Mouse (Mus musculus) kidney, adult 2 months (tissue): ENCODE measurements at regions not wholly inside any gene's neighbourhood (a gene's known extent, or its start where the extent isn't known, plus 50 kb on each side); places are given as distances from the start of the nearest gene placed in this dataset.

Experiments
- DNase-seq: peaks from one replicate; pipeline ENCODE4 v3.0.0; 2021
- H3K27ac ChIP-seq: fragments of 200-500 bp; 2 replicates; pipeline ENCODE4 v1.5.1; 2012; ENCODE audit warnings: low read depth, low read length, control low read depth, inconsistent platforms; ENCODE audit not compliant: insufficient read depth
- H3K27me3 ChIP-seq: fragments of 200-500 bp; replicated peaks from 2 replicates; pipeline ENCODE4 v1.6.1; 2012; ENCODE audit warnings: mild to moderate bottlenecking, moderate library complexity, low read length, inconsistent platforms; ENCODE audit not compliant: control insufficient read depth, insufficient read depth
- H3K36me3 ChIP-seq: fragments of 200-500 bp; 2 replicates; pipeline ENCODE4 v1.6.1; 2012; ENCODE audit warnings: mild to moderate bottlenecking, moderate library complexity, low read length, inconsistent platforms; ENCODE audit not compliant: control insufficient read depth, insufficient read depth
- H3K4me1 ChIP-seq: fragments of 200-500 bp; 2 replicates; pipeline ENCODE4 v1.6.1; 2011; ENCODE audit warnings: low read length; ENCODE audit not compliant: control insufficient read depth, insufficient read depth
- H3K4me3 ChIP-seq: fragments of 200-500 bp; 2 replicates; pipeline ENCODE4 v1.5.1; 2011; ENCODE audit warnings: mild to moderate bottlenecking, low read depth, low read length, control low read depth; ENCODE audit not compliant: insufficient read depth
- CTCF ChIP-seq: fragments of 200-500 bp; conservative IDR thresholded peaks from 2 replicates; pipeline ENCODE4 v1.5.1; 2011; ENCODE audit warnings: low read depth, mild to moderate bottlenecking, control low read depth, low read length, moderate library complexity, mixed read lengths; ENCODE audit not compliant: insufficient read depth, insufficient read length
- POLR2A ChIP-seq: fragments of 200-500 bp; IDR thresholded peaks from one replicate; pipeline ENCODE4 v1.6.1; 2011; ENCODE audit warnings: low read depth, low read length, control low read depth
- WGBS: fragments of 180-500 bp; shearing (Covaris S2); methylation state at CpG from one replicate; pipeline ENCODE4 v1.1.7; 2018; 5-methylcytosine and 5-hydroxymethylcytosine counted together

DNA sequence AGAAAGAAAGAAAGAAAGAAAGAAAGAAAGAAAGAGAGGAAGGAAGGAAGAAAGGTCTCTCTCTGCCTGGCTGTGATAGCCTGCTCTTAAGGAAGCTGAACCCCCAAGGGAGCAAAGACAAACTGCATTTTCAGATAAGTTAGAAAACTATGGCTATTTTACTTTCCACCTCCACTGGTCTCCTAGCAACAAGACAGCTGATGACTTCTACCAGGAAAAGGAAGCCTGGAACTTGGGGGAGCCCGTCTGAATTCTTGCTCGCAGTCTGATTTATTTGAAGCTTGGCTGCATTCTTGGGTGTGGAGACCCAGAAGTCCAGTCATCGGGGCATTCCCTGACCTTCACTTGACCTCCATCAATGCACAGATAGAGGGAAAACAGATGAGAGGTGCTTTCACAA, 1406.1 kb upstream of the A1bg start:
- peak; percentile 16 for DNase-seq
- no peak for TF ChIP-seq POLR2A
- no peak for TF ChIP-seq CTCF
- WGBS = 15% methylated on average over 3 of the region's 3 CpGs

DNA sequence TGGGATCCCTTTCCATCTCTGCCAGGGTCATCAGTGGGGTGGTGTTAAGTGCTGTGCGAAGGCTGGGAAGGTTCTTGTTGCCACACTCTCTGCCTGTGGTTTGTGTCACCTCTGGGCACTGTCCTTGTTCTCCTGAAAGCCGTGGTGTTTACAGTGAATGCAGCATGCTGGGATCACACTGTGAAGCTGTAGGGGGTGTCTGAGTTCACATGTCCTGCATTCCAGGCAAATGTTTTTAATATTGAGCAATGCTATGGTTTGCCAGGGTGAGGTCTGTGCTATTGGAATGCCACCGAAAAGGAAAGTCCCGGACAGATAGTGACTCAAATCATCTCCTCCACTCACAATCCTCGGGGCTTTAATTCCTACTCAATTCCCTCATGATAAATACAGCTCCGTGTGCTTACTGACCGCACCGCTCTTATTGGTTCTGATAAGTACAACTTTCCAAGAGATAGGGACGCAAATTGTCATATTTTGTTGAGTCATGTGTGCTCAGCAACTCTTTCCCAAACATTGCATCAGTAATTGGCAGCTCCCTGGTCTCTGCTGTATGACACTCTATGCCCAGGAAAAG, 1405.6 kb upstream of the A1bg start:
- 42% methylated on average over 9 of the region's 9 CpGs for WGBS
- peaks cover 20% of the 10 kb centered on the region; the same call in 1 of the 2 replicates for H3K4me1 ChIP-seq
- no peak overlapping the region for H3K27ac ChIP-seq
- peak; percentile 40 for DNase-seq
- no peaks in the 10 kb centered on the region for H3K27me3 ChIP-seq
- H3K4me3 ChIP-seq = no peak overlapping the region
- no peaks in the 10 kb centered on the region for H3K36me3 ChIP-seq
- TF ChIP-seq POLR2A (no peak), CTCF (no peak; the same call in 1 of the 2 replicates)

More for the DNA sequence above, 1406.1 kb upstream of the A1bg start:
- Histone ChIP-seq H3K4me3 (no peak overlapping the region), H3K36me3 (no peaks in the 10 kb centered on the region), H3K27me3 (no peaks in the 10 kb centered on the region), H3K4me1 (peaks cover 20% of the 10 kb centered on the region; the same call in 1 of the 2 replicates), H3K27ac (no peak overlapping the region)

DNA sequence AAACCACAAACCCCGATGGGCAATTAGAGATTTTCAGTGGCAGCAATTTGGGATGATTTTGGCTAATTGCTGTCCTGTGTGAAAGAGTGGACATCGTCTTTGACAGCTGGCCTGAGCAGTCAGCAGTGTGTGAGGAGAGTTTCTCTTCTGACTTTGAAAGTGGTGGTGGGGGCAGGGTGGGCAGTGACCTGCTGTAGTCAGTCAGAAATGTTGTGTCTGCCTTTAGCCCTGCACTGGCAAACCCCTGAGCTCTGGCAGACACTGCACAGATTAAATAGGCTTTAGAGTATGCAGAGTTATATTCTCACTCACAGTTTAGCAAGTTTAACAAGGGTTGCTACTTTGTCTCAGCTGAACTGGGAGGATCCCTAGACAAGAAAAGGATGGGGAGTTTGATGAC, 1404.7 kb upstream of the A1bg start:
- Histone ChIP-seq H3K4me1 (peaks cover 19% of the 10 kb centered on the region; the same call in 1 of the 2 replicates), H3K27me3 (no peaks in the 10 kb centered on the region), H3K27ac (no peak overlapping the region), H3K4me3 (no peak overlapping the region), H3K36me3 (no peaks in the 10 kb centered on the region)
- TF ChIP-seq POLR2A (no peak), CTCF (no peak)
- DNase-seq = no peak
- 78% methylated on average over 2 of the region's 2 CpGs for WGBS

DNA sequence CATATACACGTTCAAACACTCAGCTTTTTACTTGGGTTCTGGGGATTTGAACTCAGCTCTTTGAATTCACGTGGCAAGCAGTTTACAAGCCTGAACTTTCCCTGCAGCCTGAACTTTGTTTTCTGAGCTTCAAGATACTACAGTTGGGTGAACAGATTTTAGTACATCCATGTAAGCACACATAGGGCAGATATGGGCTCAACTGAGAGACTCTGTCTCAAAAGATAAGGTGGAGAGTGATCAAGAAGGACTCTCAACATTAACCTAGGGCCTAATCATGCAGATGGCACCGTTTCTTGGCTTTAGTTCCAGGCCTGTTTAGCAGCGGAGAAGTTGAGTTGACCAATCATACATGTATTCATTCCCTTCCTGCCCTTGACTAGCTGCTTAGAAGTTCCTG, 1403.7 kb upstream of the A1bg start:
- H3K27me3 ChIP-seq = no peaks in the 10 kb centered on the region
- H3K4me1 ChIP-seq = peaks cover 16% of the 10 kb centered on the region; the same call in 1 of the 2 replicates
- DNase-seq = no peak
- H3K36me3 ChIP-seq = no peaks in the 10 kb centered on the region
- H3K4me3 ChIP-seq = no peak overlapping the region
- TF ChIP-seq CTCF = no peak
- no peak for TF ChIP-seq POLR2A
- WGBS = 96% methylated on average over 4 of the region's 4 CpGs
- no peak overlapping the region for H3K27ac ChIP-seq

DNA sequence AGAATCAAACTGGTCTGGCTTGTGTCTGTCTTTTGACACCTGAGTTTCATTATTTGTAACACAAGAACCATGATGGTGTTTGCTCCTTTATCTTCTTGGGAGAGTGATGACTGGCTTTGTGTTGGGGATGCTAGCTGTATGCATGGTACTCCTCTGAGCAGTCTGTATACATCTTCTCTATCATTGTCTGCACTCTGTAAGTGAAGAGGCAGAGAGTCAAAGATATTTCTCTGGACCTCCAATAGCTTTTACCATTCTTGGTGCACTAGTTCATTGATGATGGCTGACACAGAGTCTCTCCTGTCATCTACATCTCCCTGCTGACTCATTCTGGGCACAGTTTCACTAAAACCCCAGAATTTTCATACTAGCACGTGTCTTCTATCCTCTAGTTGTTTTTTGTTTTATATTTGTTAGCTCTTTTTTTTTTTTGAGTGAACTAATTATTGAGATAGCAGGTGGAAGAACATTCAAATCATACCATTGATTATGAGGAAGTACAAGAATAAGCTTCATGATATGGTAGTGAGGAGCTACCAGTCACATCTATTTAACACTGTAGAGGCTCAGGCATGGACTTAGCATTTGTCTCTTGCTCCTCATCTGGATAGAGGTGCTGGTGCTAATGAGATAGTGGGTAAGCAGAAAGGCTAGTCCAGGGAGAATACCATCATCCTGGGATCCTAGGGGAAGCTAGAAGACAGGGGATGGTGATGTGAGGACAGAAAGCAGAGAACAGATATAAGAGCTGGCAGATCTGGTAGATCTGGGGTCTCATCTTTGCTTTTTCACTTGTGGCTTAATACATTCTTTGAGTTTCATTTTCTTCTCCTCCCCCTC, 1402.9 kb upstream of the A1bg start:
- H3K36me3 ChIP-seq = no peaks in the 10 kb centered on the region
- H3K27ac ChIP-seq = no peak overlapping the region
- peaks cover 12% of the 10 kb centered on the region; the same call in 1 of the 2 replicates for H3K4me1 ChIP-seq
- no peak for DNase-seq
- H3K4me3 ChIP-seq = no peak overlapping the region
- 96% methylated on average over 1 of the region's 1 CpGs for WGBS
- TF ChIP-seq POLR2A (no peak), CTCF (no peak)
- no peaks in the 10 kb centered on the region for H3K27me3 ChIP-seq

DNA sequence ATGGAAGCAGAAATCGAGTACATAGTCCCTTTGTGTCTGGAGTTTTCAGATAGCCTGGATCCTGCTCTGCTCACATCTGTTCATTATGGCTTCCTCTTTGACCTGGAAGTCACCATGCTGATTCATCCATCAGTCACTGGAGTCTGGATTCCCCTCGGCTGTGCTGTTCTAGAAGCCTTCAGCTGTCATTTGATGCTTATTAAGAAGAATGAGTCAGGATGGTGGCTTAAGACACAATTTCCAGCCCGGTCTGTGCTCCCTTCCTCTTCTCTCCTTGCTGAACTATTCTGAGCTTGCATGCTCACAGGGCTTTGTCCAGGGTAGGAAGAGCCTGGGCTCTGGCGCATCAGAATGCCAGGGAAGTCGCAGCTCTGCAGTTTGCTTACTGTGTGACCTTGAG, 1398.2 kb upstream of the A1bg start:
- no peak overlapping the region for H3K4me3 ChIP-seq
- WGBS = 78% methylated on average over 5 of the region's 5 CpGs
- no peaks in the 10 kb centered on the region for H3K36me3 ChIP-seq
- DNase-seq = no peak
- TF ChIP-seq POLR2A (no peak), CTCF (no peak)
- H3K27ac ChIP-seq = no peak overlapping the region
- no peaks in the 10 kb centered on the region for H3K27me3 ChIP-seq
- H3K4me1 ChIP-seq = no peaks in the 10 kb centered on the region

DNA sequence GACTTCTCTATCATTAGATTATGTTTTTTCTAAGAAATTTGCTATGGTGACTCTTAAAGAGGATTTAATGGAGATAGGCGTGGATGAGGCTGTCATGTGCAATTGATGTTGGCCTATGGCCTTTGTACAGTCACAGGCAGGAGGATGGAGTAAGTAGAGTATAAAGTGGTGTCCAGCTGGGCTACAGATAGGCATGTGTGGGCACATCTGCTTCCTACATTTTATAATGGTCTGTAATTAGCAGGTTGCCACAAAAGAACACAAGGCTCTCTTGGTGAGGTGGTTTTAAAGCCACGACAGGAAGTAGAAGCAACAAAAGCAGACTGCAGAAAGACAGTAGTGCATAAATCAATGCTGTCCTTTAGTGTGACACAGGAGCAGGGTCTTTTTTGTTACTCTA, 1391.6 kb upstream of the A1bg start:
- no peak for TF ChIP-seq CTCF
- no peak for TF ChIP-seq POLR2A
- no peaks in the 10 kb centered on the region for H3K36me3 ChIP-seq
- WGBS = 62% methylated on average over 2 of the region's 2 CpGs

More for the DNA sequence above, 1391.6 kb upstream of the A1bg start:
- Histone ChIP-seq H3K4me1 (no peaks in the 10 kb centered on the region), H3K4me3 (no peak overlapping the region), H3K27me3 (no peaks in the 10 kb centered on the region), H3K27ac (no peak overlapping the region)
- no peak for DNase-seq
